Mouse (Mus musculus): ENCODE results near the gene Smg9. TPM values are rescaled to one million over a fixed set of nuclear protein-coding genes. Genes with fewer than 3 reads are reported as not detected.

Smg9 gene
- total RNA-seq, 2 experiments from 2014 or later: 9.4 to 10.2 TPM

DNA sequence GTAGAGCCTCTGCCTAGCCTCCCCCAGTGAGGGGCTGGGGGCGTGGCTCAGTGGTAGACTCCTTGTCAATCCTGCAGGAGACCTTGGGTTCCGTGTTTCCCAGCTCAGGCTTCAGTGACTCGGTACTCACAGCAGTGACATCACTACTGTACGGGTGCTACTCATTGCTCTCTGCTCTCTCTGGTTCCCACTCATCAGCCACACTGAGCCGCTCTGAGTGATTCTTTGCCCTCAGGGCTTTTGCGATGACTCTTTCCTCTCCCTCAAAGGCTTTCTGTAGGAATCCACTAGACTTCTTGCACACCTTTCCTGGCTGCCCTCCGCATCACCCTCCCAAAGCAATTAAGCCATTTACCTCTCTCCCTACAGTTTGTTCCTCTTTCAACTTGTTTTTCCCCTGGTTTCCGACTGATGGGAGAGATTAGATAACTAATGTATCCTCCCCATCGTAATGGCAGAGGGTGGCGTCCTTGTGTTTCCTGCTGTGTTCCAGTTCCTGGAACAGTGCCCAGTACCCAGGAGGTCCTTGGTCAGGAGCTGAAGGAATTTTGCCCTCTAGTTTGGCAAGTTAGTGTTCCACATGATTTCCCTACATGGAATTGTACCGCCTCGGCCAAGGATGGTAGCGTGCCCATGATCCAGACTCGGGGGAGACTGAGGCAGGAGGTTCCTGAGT is 62.1 kb downstream of the Smg9 start:
- peak overlapping the region; percentile 57 for H3K27ac ChIP-seq
- intact Hi-C loops (cut with DNase I): no loop called here
- DNase-seq: no peak
- no peak overlapping the region for H3K4me3 ChIP-seq
- no peak for TF ChIP-seq CTCF (IDR thresholded peaks at IDR 0.05)

DNA sequence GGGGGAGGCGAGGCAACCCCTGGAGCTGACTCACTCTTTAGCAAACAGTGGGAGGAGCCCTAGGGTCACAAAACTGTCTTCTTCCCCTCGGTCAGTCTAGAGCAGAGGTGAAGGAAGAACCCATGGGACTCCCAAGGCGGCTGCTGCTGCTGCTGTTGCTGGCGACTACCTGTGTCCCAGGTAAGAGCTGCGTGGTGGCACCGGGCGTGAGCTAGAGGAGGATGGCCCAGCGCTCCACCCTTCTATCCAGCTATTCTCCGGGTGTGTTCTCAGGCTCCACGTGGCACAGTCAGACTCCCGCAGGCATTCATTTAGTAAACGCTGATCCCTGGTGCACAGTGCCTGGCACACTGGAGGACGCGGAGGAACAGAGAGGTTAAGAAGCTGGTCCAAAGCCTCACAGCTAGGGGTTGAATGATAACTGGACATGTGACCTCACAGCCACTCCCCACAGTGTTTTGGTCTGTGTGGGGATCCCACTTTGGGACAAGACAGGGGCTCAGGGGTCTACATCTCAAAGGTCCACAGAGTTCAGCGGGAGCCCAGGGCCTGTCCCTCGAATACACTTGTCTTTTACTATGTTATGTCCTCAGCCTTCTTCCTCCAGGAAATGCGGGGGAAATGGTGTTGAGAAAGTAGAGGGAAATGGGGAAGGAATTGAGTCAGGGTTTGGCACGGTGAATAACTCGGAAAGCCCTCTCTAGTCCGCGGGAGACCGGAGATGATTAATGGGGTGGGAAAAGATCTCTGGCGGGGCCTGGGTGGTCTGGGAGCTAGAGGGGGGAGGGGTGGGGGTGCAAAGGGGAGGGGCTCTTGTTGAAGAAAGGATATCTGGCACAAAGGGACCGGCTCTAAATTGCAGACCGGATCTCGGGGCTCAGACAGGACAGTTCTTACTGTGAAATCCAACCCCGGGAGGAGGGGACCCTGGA is 63.2 kb downstream of the Smg9 start, which contains the start of gene Plaur:
Plaur (plus strand) TSS at position 97 of the 932 bp plus-strand sequence.
- DNase-seq: no peak

DNA sequence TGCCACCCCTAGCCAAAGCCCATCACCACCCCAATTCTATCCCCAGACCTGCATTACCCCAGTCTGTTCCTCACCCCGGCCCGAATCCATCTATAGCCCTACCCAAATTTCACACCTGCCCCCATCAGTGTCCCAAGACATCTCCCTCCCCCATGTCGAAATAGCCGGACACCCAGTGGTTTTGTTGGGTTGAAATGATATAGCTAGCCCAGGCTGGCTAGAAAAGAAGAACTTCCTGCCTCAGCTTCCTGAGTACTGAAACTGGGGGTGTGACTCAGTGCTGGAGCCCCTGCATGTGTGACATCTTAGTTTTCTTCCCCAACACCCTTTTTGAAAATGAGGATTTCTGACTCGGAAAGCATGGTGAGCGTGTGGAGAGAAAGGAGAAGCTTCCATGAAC is 67.4 kb downstream of the Smg9 start:
- H3K27ac ChIP-seq: no peak overlapping the region
- intact Hi-C loops (cut with DNase I): no loop called here
- DNase-seq: no peak
- no peak overlapping the region for H3K4me3 ChIP-seq
- TF ChIP-seq CTCF (IDR thresholded peaks at IDR 0.05): no peak

More for the DNA sequence above, 63.2 kb downstream of the Smg9 start, which contains the start of gene Plaur:
- H3K4me3 ChIP-seq: peak within 1 kb of the TSS; percentile 62
- peak within 1 kb of the TSS; percentile 75 for H3K27ac ChIP-seq
- intact Hi-C loops (cut with DNase I): no loop called here
- TF ChIP-seq CTCF (IDR thresholded peaks at IDR 0.05): no peak

DNA sequence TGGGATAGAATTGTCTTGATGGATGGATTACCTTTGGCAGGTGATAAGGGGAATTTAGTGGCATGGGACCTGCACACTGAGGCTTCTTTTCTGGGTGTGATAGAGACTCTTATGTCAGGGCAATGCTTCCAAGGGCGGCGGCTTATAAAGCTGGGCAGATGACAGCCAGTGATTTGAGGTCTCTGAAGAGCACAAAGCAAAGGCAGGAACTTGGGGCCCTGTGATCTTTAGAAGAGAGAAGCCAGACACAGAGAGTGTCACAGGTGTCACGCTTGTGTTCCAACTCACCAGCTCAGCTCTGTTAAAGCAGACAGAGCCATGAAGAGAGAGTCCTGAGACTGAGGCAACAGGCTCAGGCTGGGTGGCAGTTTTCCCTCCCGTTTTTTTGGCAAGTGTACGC is 68.5 kb downstream of the Smg9 start:
- no peak for TF ChIP-seq CTCF (IDR thresholded peaks at IDR 0.05)
- Histone ChIP-seq H3K27ac (no peak overlapping the region), H3K4me3 (no peak overlapping the region)
- no peak for DNase-seq
- intact Hi-C loops (cut with DNase I): no loop called here

DNA sequence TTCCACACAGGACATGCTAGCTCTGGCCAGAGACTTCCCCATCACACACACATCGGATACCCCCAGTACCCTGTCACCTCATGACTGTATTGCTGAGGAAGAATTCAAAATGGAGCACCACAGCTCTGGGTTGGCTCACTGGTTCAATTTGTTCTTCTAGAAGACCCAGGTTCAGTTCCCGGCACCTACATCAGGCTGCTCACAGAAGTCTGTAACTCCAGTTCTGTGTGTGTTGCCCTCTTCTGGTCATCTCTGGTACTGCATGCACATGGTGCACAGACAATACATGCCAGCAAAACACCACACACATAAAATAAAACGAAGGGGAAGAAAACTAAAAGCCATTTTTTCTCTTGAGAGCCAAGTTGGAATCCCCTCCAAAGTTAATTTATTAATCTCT is 69.7 kb downstream of the Smg9 start:
- intact Hi-C loops (cut with DNase I): no loop called here
- peak; percentile 65 for TF ChIP-seq CTCF (IDR thresholded peaks at IDR 0.05)
- DNase-seq: no peak
- no peak overlapping the region for H3K27ac ChIP-seq
- no peak overlapping the region for H3K4me3 ChIP-seq

DNA sequence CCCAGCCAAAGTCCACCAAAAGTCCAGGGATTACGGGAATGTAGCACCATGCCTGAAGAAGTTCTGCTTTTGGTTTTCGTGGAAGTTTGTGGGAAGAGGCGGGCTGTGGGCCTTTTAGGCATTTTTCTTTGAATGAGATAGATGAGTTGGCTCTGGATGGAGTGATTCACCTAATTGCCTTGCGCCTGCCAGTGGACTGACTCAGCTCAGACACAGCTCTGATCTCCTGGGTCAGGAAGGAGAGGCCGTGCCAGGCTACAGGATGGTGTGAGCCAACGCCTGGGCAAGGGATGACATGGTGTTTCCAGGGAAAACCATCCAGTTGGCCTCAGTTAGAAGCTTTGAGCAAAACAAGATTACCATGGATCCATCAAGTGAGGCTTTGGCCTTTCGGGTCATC is 70.9 kb downstream of the Smg9 start:
- H3K27ac ChIP-seq: no peak overlapping the region
- intact Hi-C loops (cut with DNase I): loop anchor here (5.0 kb wide), 1 partner anchor 92 kb away; no protein-coding TSS in a partner anchor
- DNase-seq: peak; percentile 37
- TF ChIP-seq CTCF (IDR thresholded peaks at IDR 0.05): no peak
- H3K4me3 ChIP-seq: no peak overlapping the region

Other genes with a start within 250 kb of the Smg9 start
- gene Zfp114, start 224.6 kb upstream of the Smg9 start, total RNA-seq (2021): under 1 TPM in 1 of 2 experiments, not detected in 1; 0.56 TPM
- gene Zfp111, start 188.2 kb upstream of the Smg9 start, total RNA-seq (2021): 1 to 10 TPM; 3.3 to 3.6 TPM
- gene Zfp109, start 162.1 kb upstream of the Smg9 start, total RNA-seq (2021): 1 to 10 TPM; 2.4 TPM
- 1 to 10 TPM; 1.9 to 2.3 TPM for gene Zfp108, start 144.8 kb upstream of the Smg9 start, total RNA-seq (2021)
- 1 to 10 TPM; 4.3 to 5.9 TPM for gene Zfp93, start 129.2 kb upstream of the Smg9 start, total RNA-seq (2021)
- gene Zfp61, start 98.4 kb upstream of the Smg9 start, total RNA-seq (2021): 1 to 10 TPM; 2.6 to 4.1 TPM
- 1 to 10 TPM; 2.4 to 2.5 TPM for gene Zfp94, start 83.0 kb upstream of the Smg9 start, total RNA-seq (2021)
- not detected for gene Tescl, start 65.7 kb upstream of the Smg9 start, total RNA-seq (2021)
- gene Lypd5, start 50.4 kb upstream of the Smg9 start, total RNA-seq (2021): not detected
- gene Kcnn4, start 29.4 kb upstream of the Smg9 start, total RNA-seq (2021): under 1 TPM; 0.25 to 0.64 TPM
- not detected for gene Irgc1, start 52.7 kb downstream of the Smg9 start, total RNA-seq (2021)
- 1 to 10 TPM in 1 of 2 experiments, under 1 TPM in 1; 0.89 to 1.3 TPM for gene Plaur, start 62.9 kb downstream of the Smg9 start, total RNA-seq (2021)
- gene Cadm4, start 82.4 kb downstream of the Smg9 start, total RNA-seq (2021): 1 to 10 TPM; 2.4 to 2.8 TPM
- gene Zfp428, start 107.4 kb downstream of the Smg9 start, total RNA-seq (2021): 1 to 10 TPM; 3.5 to 6.5 TPM
- gene AC161166.1, start 112.8 kb downstream of the Smg9 start, total RNA-seq (2021): not detected
- gene Irgq, start 131.1 kb downstream of the Smg9 start, total RNA-seq (2021): 10 to 100 TPM; 11.5 to 16.1 TPM
- gene Pinlyp, start 146.5 kb downstream of the Smg9 start, total RNA-seq (2021): not detected
- 10 to 100 TPM; 18.3 to 18.5 TPM for gene Xrcc1, start 146.7 kb downstream of the Smg9 start, total RNA-seq (2021)
- gene Ethe1, start 187.9 kb downstream of the Smg9 start, total RNA-seq (2021): 10 to 100 TPM; 22.0 to 27.4 TPM
- gene Zfp575, start 188.0 kb downstream of the Smg9 start, total RNA-seq (2021): under 1 TPM in 1 of 2 experiments, not detected in 1; 0.17 TPM
- gene Phldb3, start 211.1 kb downstream of the Smg9 start, total RNA-seq (2021): under 1 TPM; 0.54 to 0.59 TPM
- gene Lypd3, start 236.9 kb downstream of the Smg9 start, total RNA-seq (2021): not detected

All from gastrocnemius, adult 2 months (tissue).